Mouse (Mus musculus) heart, postnatal 14 days (tissue): ENCODE data around the gene Olfr577. TPM values are rescaled to one million over a fixed set of nuclear protein-coding genes. Genes with fewer than 3 reads are reported as not detected.

Experiments used
- DNase-seq, 2 experiments: peaks; one replicate each; pipeline ENCODE4 v3.0.0; 2021 to 2022
- intact Hi-C: fragments of 180-260 bp; cut with DNase I; formaldehyde crosslinking; loops from one replicate; pipeline ENCODE4 v1.15.1; 2025
- long read RNA-seq, 2 experiments: library from polyadenylated mRNA; stranded (forward); transcript quantifications; one replicate each; pipeline ENCODE4 v2.0.0; 2021
- total RNA-seq, 2 experiments: library from RNA; stranded (reverse); gene quantifications; 2 replicates each; pipeline ENCODE4 v1.2.3; 2021

Gene Olfr577
- total RNA-seq: not detected
- long read RNA-seq, experiment 1: 0 reads
- long read RNA-seq, experiment 2: 0 reads

GRCm38 (mm10) chr7:102975843-102976242, at the start of gene Olfr577:
Olfr577 (minus strand) TSS chr7:102975943.
- intact Hi-C loops: no loop called here
- no peak for DNase-seq

GRCm38 (mm10) chr7:102989224-102989623, 13.5 kb upstream of the Olfr577 start, which contains the start of gene Olfr578:
Olfr578 (minus strand) TSS chr7:102989324.
- DNase-seq: no peak
- intact Hi-C loops: no loop called here

DNA sequence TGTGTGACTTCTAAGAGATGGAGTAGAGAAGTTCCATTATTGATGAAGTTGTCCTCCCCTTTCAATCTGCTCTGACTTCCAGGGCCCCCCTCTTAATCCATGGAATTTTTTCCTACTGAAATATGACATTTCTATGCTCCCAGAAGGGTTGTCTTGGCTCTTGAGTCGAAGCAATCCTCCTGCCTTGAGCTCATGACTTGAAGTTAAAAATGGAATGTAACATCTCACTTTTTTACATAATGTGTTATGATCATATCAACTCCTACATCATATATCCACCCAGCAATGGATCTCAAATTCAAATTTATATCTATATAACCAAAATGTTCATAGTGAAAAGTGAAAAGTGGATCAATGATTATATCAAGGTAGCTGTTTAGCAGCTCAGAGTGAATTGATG, 1.3 kb downstream of the Olfr577 start:
- intact Hi-C loops: no loop called here
- DNase-seq: no peak

GRCm38 (mm10) chr7:102962360-102962759, 13.4 kb downstream of the Olfr577 start, which contains the start of gene Olfr576:
Olfr576 (plus strand) TSS chr7:102962660.
- intact Hi-C loops: no loop called here

GRCm38 (mm10) chr7:102958593-102958992, 17.1 kb downstream of the Olfr577 start, which contains the start of gene Olfr575:
Olfr575 (minus strand) TSS chr7:102958775.
- DNase-seq: no peak
- intact Hi-C loops: no loop called here

More at GRCm38 (mm10) chr7:102962360-102962759, 13.4 kb downstream of the Olfr577 start, which contains the start of gene Olfr576:
- no peak for DNase-seq

GRCm38 (mm10) chr7:102958137-102958536, 17.6 kb downstream of the Olfr577 start:
- no peak for DNase-seq
- intact Hi-C loops: no loop called here

- DNase-seq: no peak
- intact Hi-C loops: no loop called here
These were observed 25.0 kb downstream of the Olfr577 start for GRCm38 (mm10) chr7:102950732-102951131.

GRCm38 (mm10) chr7:102948167-102948566, 27.6 kb downstream of the Olfr577 start, which contains the start of gene Olfr574:
Olfr574 (plus strand) TSS chr7:102948467.
- no peak for DNase-seq
- intact Hi-C loops: no loop called here

GRCm38 (mm10) chr7:102943417-102943816, 32.3 kb downstream of the Olfr577 start:
- DNase-seq: no peak
- intact Hi-C loops: no loop called here

DNA sequence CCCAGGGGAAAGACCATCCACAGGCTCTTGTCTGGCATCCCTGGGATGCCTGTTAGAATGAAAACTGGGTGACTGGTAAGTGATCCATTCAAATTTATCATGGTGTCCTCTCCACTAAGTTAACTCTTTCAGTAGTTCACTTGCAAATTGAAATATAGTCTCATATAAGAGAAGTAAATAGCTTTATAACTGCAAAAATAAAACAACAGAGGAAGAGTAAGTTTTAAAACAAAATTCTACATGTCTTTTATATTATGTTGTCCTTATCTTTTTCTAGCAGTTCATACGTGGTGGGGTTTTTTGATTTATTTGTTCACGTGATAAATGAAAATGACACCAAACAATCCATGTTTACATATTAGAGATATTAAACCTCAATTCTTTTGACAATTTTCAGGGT, 33.3 kb downstream of the Olfr577 start, which contains the start of gene Olfr573-ps1:
Gene Olfr573-ps1, minus strand, starts transcription at position 101 of the 400 bp plus-strand sequence.
- DNase-seq: no peak
- intact Hi-C loops: no loop called here

GRCm38 (mm10) chr7:102927105-102927504, 48.6 kb downstream of the Olfr577 start:
- intact Hi-C loops: loop anchor here (10.0 kb wide), 1 partner anchor 232 kb away; the partner anchor contains the start of gene Olfr557

GRCm38 (mm10) chr7:102924109-102924508, 51.6 kb downstream of the Olfr577 start, which contains the start of gene Olfr572:
Olfr572 (plus strand) TSS chr7:102924409.
- intact Hi-C loops: loop anchor here (10.0 kb wide), 1 partner anchor 229 kb away; the partner anchor contains the start of gene Olfr557
- no peak for DNase-seq

More at GRCm38 (mm10) chr7:102927105-102927504, 48.6 kb downstream of the Olfr577 start:
- no peak for DNase-seq

Other genes starting within 250 kb of the Olfr577 start
- not detected for gene Olfr559, start 248.5 kb downstream of the Olfr577 start, total RNA-seq
- gene Olfr560, start 216.6 kb downstream of the Olfr577 start, total RNA-seq: under 1 TPM in 1 of 2 experiments, not detected in 1; 0.32 TPM
- gene Olfr78, start 216.5 kb downstream of the Olfr577 start, total RNA-seq: 1 to 10 TPM; 1.6 to 2.1 TPM
- not detected for gene Olfr561, start 204.7 kb downstream of the Olfr577 start, total RNA-seq
- not detected for gene Olfr564, start 172.5 kb downstream of the Olfr577 start, total RNA-seq
- not detected for gene Olfr566, start 117.2 kb downstream of the Olfr577 start, total RNA-seq
- not detected for gene Olfr568, start 98.8 kb downstream of the Olfr577 start, total RNA-seq
- gene Olfr569, start 85.1 kb downstream of the Olfr577 start, total RNA-seq: not detected
- gene Olfr570, start 81.4 kb downstream of the Olfr577 start, total RNA-seq: not detected
- gene Olfr571, start 58.4 kb downstream of the Olfr577 start, total RNA-seq: not detected
- not detected for gene Olfr572, start 51.5 kb downstream of the Olfr577 start, total RNA-seq
- gene Olfr573-ps1, start 33.4 kb downstream of the Olfr577 start, total RNA-seq: not detected
- gene Olfr574, start 27.5 kb downstream of the Olfr577 start, total RNA-seq: not detected
- gene Olfr575, start 17.2 kb downstream of the Olfr577 start, total RNA-seq: not detected
- not detected for gene Olfr576, start 13.3 kb downstream of the Olfr577 start, total RNA-seq
- gene Olfr578, start 13.4 kb upstream of the Olfr577 start, total RNA-seq: not detected
- gene Olfr582, start 62.1 kb upstream of the Olfr577 start, total RNA-seq: not detected
- not detected for gene Olfr583, start 75.4 kb upstream of the Olfr577 start, total RNA-seq
- not detected for gene Olfr584, start 105.9 kb upstream of the Olfr577 start, total RNA-seq
- not detected for gene Olfr585, start 121.8 kb upstream of the Olfr577 start, total RNA-seq
- gene Olfr586, start 149.7 kb upstream of the Olfr577 start, total RNA-seq: not detected
- gene Olfr588-ps1, start 164.9 kb upstream of the Olfr577 start, total RNA-seq: not detected
- gene Olfr589, start 180.4 kb upstream of the Olfr577 start, total RNA-seq: not detected
- not detected for gene Olfr591, start 202.4 kb upstream of the Olfr577 start, total RNA-seq
- gene Olfr592, start 208.9 kb upstream of the Olfr577 start, total RNA-seq: not detected
- not detected for gene Olfr593, start 235.9 kb upstream of the Olfr577 start, total RNA-seq
- gene Olfr594, start 241.1 kb upstream of the Olfr577 start, total RNA-seq: not detected